ENCODE assay signal across 8 mouse cellular contexts in the genomic region with DNA sequence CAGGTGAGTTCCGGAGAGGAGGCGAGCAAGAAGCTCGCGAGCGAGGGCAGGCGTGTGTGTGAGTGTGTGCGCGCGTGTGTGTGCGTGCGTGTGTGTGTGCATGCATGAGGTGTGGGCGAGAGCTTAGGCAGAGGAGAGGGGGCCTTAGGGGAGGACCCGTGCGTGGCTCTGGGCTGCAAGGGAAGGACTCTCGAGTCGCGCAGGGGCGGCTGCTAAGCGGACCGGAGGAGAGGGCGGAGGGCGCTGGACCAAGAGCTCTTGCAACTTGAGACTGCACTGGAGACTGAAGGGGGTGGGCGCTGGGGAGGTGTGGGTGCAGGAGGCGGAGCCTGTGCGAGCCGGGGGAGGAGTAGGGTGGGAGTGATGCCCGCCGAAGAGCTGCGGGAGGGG. TPM values are rescaled to one million over a fixed set of nuclear protein-coding genes. Genes with fewer than 3 reads are reported as not detected.
DNase-seq lines count a peak whose midpoint lies in the region; ATAC-seq lines count a peak whose summit lies in the region.

No protein-coding gene starts in this region.

- H3K4me2 ChIP-seq in hindbrain, embryonic 12.5 days (replicated peaks), result peak overlapping the region; percentile 99

- peaks cover 25% of the 10 kb centered on the region for H3K4me1 ChIP-seq in hindbrain, embryonic 12.5 days

- H3K27me3 ChIP-seq in hindbrain, embryonic 12.5 days, result no peaks in the 10 kb centered on the region

- no peaks in the 10 kb centered on the region for H3K9me3 ChIP-seq in hindbrain, embryonic 12.5 days (replicated peaks)

- peak overlapping the region; percentile 55; the same call in 1 of the 2 replicates for H3K27ac ChIP-seq in hindbrain, embryonic 12.5 days

- WGBS in hindbrain, embryonic 12.5 days, result under 1% methylated on average over 29 of the region's 29 CpGs

- peaks cover 30% of the 10 kb centered on the region for H3K36me3 ChIP-seq in hindbrain, embryonic 12.5 days

- peak overlapping the region; percentile 71 for H3K4me3 ChIP-seq in hindbrain, embryonic 12.5 days

- peak; percentile 59 for DNase-seq in MEL-GATA-1-ER (ENCODE audit: extremely low read depth, low read depth)
- peak; percentile 84 for DNase-seq in cerebellum, adult 9-10 months
- peak; percentile 70 to 75 for DNase-seq in frontal cortex, postnatal 10 days (ENCODE audit: low spot score in 2 of 2)
- DNase-seq in layer of hippocampus, postnatal 36 days, result peak; percentile 71 to 79
- peak; percentile 80 for DNase-seq in lung, postnatal 14 days
- peak; percentile 76 for DNase-seq in retina, embryonic 14.5 days (ENCODE audit: low spot score)
- DNase-seq in thymus, postnatal 4 days, result peak; percentile 85

- peak; percentile 69 for ATAC-seq in hindbrain, embryonic 12.5 days (ENCODE audit: low FRiP score)

- H3K9ac ChIP-seq in hindbrain, embryonic 12.5 days, result peak overlapping the region; percentile 75

RNA-seq across cellular contexts. Expression of gene Mxi1, which starts 19.7 kb away (rescaled TPM):
- 76.2 and 78.4 TPM in 2 replicates for polyA plus RNA-seq in hindbrain, embryonic 12.5 days (2016; fragmentation: Nextera tagmentation; extraction: Ambion mirVana)
- total RNA-seq in layer of hippocampus, postnatal 36 days (2021), result 10 to 100 TPM; 60.8 to 67.3 TPM

RNA-seq across cellular contexts. Expression of gene Gm10197, which starts 41.6 kb away (rescaled TPM):
- polyA plus RNA-seq in hindbrain, embryonic 12.5 days (2016; fragmentation: Nextera tagmentation; extraction: Ambion mirVana), result not detected in 2 replicates
- not detected for total RNA-seq in layer of hippocampus, postnatal 36 days (2021)

Comparison
In these comparisons a context has a peak if more than half of its experiments do, and no peak if none do; other contexts are left out.
1. Peak in every context shown above with its lines: DNase-seq, ATAC-seq, H3K4me3 ChIP-seq and H3K27ac ChIP-seq.